Mouse (Mus musculus) cerebellum, adult 2 months (tissue): Measurements from ENCODE around the gene Kera.

Experiments used
- CTCF ChIP-seq: fragments of 200-500 bp; IDR thresholded peaks from 2 replicates; pipeline ENCODE4 v1.5.1; 2011; ENCODE audit warnings: low read depth, mild to moderate bottlenecking, control low read depth, low read length, moderate library complexity, borderline replicate concordance; ENCODE audit not compliant: insufficient read depth
- POLR2A ChIP-seq: fragments of 200-500 bp; IDR thresholded peaks from 2 replicates; pipeline ENCODE4 v1.6.1; 2011; ENCODE audit warnings: low read length, control low read depth, borderline replicate concordance; ENCODE audit not compliant: insufficient read depth

DNA sequence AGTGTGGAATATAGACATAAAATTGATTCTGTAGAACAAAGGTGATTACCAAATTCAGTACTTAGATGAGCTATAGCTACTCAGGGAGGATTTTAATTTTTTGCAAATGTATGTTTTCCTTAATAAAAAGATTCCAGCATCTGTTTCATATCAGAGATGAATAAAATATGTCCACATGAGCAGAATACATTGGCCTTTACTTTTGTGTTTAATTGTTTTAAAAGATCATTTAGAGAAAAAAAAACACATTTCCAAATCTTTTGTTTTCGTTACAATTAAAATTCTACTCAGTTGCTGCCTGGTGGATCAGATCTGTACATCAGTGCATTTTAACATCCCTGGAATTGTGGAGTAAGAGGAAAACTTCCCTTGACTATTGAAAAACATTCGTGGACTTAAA, at the start of gene Kera:
- no peak for TF ChIP-seq CTCF
- TF ChIP-seq POLR2A: no peak
